Mouse (Mus musculus): Measurements from ENCODE around the gene Klf14. TPM values are rescaled to one million over a fixed set of nuclear protein-coding genes. Genes with fewer than 3 reads are reported as not detected.

Gene Klf14
- polyA plus RNA-seq (2012; rRNA removed), result not detected in 2 replicates

- WGBS, result 2% methylated on average over 73 of the region's 75 CpGs
- DNase-seq (ENCODE audit: low read depth, low spot score), result no peak
These were observed at the start of gene Klf14 for GRCm38 (mm10) chr6:30958736-30959540. Gene Klf14 (minus strand): TSS chr6:30959078.

- 65% methylated on average over 6 of the region's 6 CpGs for WGBS
- no peak for DNase-seq (ENCODE audit: low read depth, low spot score)
These were observed 47.3 kb upstream of the Klf14 start for GRCm38 (mm10) chr6:31006111-31006600.

GRCm38 (mm10) chr6:30986393-30986792, 27.5 kb upstream of the Klf14 start:
- no peak for DNase-seq (ENCODE audit: low read depth, low spot score)
- WGBS, result 85% methylated on average over 5 of the region's 5 CpGs

DNA sequence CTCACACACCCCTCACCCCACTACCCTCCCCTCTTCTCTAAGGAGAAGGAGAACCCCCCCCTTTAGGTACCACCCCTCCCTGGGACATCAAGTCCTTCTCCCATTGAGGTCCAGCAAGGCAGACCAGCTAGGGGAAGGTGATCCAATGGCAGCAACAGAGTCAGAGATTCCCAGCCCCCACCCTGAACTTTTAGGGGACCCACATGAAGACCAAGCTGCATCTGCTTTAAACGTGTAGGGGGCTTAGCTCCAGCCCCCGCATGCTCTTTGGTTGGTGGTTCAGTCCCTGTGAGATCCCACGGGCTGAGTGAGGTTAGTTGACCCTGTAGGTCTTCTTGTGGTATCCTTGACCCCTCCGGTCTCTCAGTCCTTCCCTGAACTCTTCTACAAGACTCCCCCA, 24.1 kb upstream of the Klf14 start:
- 65% methylated on average over 4 of the region's 4 CpGs for WGBS
- no peak for DNase-seq (ENCODE audit: low read depth, low spot score)

DNA sequence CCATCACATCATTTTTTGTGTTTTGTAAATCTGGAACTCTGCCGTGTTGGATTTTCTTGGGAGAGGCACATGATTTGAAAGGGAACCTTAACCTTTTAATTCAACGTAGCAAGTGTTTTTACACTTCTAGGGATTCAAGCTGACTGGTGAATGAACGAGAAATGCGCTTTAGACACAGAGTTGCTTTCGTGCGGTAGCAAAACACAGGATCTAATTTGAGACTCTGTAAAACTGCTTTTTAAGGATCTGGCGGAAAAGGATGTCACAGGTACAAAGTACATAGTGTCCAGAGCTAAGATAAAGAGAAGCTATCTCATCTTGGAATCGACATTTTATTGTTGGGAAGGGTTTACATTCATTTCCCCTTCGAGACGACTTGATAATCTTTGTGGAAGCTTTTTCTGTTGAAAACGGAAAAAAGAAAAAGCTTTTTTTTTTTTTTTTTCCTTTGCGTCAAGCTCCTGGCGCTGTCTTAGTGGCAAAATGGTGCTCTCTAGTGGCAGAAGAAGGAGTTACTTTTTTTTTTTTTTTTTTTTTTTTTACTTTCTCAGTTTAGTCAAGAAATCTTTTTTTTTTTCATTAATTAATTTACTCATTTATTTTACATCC, 23.6 kb upstream of the Klf14 start:
- 8% methylated on average over 13 of the region's 13 CpGs for WGBS
- DNase-seq (ENCODE audit: low read depth, low spot score), result no peak

- DNase-seq (ENCODE audit: low read depth, low spot score), result no peak
- WGBS, result 75% methylated on average over 5 of the region's 5 CpGs
These were observed 22.5 kb upstream of the Klf14 start for GRCm38 (mm10) chr6:30981351-30981750.

DNA sequence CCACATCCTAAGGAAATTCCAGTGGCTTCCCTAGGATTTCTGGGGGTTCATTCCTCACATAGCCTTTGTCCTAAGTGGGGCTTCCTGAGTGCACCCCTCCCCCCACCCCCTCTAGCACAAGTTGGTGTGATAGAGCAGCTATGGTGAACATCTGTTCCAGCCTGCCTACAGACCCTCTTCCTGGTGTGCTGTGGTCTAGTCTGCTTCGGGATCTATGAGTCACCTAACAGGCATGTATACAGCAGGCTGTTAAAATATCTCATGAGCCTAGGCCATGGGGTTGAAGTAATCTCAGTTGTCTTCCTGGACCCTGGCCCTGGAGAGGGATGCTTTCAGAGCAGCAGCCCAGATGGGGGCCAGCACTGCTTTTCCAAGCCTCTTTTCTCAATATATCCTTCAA, 19.7 kb upstream of the Klf14 start:
- 14% methylated on average over 1 of the region's 1 CpGs for WGBS
- DNase-seq (ENCODE audit: low read depth, low spot score), result no peak

DNA sequence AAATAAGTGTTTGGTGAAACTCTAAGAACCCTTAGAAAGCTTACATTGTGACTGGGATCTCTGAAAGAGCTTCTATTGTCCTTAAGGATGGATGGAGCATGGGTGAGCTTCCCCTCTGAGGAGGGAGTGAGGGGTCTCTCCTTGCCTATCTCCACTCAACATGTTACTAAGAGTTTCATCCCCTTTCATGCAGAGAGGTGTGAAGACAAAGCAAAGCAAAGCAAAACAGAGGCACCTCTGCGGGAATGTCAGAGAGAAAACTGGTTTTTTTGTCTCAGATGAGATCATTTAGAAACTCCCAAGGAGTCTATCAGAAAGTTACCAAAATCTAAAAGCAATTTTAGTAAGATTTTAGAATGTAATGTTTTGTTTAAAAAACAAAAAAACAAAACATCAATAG, 13.2 kb upstream of the Klf14 start:
- DNase-seq (ENCODE audit: low read depth, low spot score), result no peak
- 80% methylated on average over 1 of the region's 1 CpGs for WGBS

DNA sequence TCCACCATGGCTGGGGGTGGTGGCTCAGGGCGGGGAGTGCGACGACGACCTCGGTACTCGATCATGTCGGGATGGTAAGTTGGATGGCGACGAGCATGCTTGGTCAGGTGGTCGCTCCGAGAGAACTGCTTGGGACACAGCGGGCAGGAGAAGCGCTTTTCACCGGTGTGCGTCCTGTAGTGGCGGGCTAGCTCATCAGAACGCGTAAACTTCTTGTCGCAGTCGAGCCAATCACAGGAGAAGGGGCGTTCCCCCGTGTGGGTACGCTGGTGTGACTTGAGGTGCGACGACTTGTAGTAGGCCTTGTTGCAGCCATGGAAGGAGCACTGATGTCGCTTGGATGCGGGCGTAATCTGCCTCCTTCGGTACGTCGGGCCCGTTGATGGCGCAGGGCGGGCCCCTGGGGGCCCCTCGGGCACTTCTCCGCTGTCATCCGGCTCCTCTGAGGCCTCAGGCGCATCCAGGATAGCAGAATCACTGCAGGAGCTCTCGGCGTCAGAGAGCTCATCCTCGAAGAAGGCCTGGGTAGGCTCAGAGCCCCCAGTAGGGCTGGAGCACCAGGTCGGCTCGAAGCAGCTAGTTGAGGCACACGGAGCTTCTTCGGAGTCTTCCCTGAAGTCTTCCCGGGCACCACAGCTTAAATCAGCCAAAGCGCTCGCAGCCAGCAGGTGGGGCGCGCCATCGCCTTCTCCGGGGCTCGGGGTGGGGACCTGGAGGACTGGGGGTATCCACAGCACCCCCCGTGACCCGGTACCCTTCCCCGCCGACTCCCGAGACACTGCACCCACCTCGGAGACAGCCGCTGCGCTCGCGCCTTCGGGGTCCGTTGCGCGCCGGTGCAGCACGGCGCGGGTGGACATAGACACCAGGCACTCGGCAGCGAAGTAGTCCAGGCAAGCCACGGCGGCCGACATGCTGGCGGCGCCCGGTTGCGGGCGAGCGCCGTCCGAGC, 818 bp downstream of the Klf14 start:
- 11% methylated on average over 83 of the region's 84 CpGs for WGBS
- no peak for DNase-seq (ENCODE audit: low read depth, low spot score)

- 54% methylated on average over 5 of the region's 5 CpGs for WGBS
- no peak for DNase-seq (ENCODE audit: low read depth, low spot score)
These were observed 19.6 kb downstream of the Klf14 start for GRCm38 (mm10) chr6:30939264-30939663.

DNA sequence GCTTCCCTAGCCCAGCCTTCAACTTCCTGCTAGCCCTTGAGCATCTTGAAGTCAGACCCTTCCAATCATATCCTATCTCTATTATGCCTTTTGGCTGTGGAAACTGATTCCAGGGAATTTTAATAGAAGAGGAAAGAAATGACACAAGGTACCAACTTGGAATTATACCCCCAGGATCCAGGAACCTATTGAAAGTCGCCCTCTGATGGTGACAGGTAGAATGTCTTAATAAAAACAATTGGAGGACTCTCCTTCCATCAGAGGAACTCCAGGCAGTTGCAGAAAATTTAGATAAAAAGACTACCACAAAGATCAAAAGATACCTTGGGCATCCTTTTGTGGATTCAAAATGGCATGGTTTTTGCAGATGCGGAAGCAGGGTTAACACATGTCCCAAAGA, 36.1 kb downstream of the Klf14 start:
- 46% methylated on average over 2 of the region's 2 CpGs for WGBS
- DNase-seq (ENCODE audit: low read depth, low spot score), result no peak

- 67% methylated on average over 11 of the region's 11 CpGs for WGBS
- DNase-seq (ENCODE audit: low read depth, low spot score), result no peak
These were observed 37.1 kb downstream of the Klf14 start for GRCm38 (mm10) chr6:30921826-30922225.

- WGBS, result 48% methylated on average over 21 of the region's 21 CpGs
- no peak for DNase-seq (ENCODE audit: low read depth, low spot score)
These were observed 37.8 kb downstream of the Klf14 start for GRCm38 (mm10) chr6:30920834-30921675.

- WGBS, result 93% methylated on average over 2 of the region's 2 CpGs
- no peak for DNase-seq (ENCODE audit: low read depth, low spot score)
These were observed 43.4 kb downstream of the Klf14 start, which contains the start of gene Tsga13 for GRCm38 (mm10) chr6:30915473-30915872. Gene Tsga13 (minus strand): TSS chr6:30915573.

DNA sequence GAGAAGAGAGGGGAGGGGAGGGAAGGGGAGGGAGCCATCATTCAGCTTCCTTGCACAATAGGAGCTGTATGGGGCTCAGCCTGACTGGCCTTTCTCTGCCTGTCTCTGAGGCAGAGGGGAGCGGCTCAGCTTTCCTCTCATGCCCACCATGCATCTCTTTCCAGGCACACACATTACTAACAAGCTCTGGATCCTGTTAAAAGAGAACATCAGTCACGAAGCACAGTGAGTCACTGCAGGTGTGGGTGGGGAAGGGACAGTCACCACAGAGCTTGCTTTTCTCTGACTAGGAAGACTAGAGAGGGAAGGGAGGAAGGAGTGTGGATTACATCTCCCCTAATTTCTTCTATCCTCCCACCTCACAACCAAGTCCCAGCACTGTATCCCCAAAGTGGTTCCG, 50.9 kb downstream of the Klf14 start:
- DNase-seq (ENCODE audit: low read depth, low spot score), result no peak
- WGBS, result 50% methylated on average over 3 of the region's 3 CpGs
